Comparison of ENCODE assay signal across 10 mouse cellular contexts in genomic region chr9:61971045-61971444, GRCm38 (mm10). TPM values are rescaled to one million over a fixed set of nuclear protein-coding genes. Genes with fewer than 3 reads are reported as not detected.
"Had no signal": no experiment of that assay in that cellular context is flagged by ENCODE, and none has a peak within 500 bp of the region (broad histone marks: within the 10 kb centered on the region; RNA-seq: fewer than 3 reads in every experiment).

No protein-coding gene starts in this region.

- DNase-seq: kidney, adult 9 months; kidney, postnatal 36 days; layer of hippocampus, adult 9-11 months; layer of hippocampus, postnatal 36 days; left cerebral cortex, postnatal 4 days; lung, adult 18-20 months; right cerebral cortex, postnatal 4 days; spleen, adult 18-20 months; thymus, postnatal 36 days had no signal

RNA-seq across cellular contexts. Expression of gene Paqr5, which starts 55.6 kb away (rescaled TPM):
- total RNA-seq: liver, adult 2 months had no signal
